Mouse (Mus musculus) urinary bladder, postnatal 4 days (tissue): ENCODE data around the gene Epc2.
"Not testable (repeated sequence)": the region's sequence is repeated elsewhere in the genome, so short reads cannot be mapped to it uniquely, and the experiment has no call there.

Source experiments
- DNase-seq, 2 experiments: peaks; one replicate each; pipeline ENCODE4 v3.0.0; 2021 to 2022; ENCODE audit warnings: low spot score in 2 of 2

Epc2 gene

GRCm38 (mm10) chr2:49471641-49472355, 20.5 kb downstream of the Epc2 start:
- DNase-seq: no peak

GRCm38 (mm10) chr2:49472443-49472842, 21.2 kb downstream of the Epc2 start:
- no peak for DNase-seq

- no peak for DNase-seq
Observed at GRCm38 (mm10) chr2:49482146-49482545, 30.9 kb downstream of the Epc2 start.

GRCm38 (mm10) chr2:49483382-49483781, 32.1 kb downstream of the Epc2 start:
- DNase-seq: no peak

- DNase-seq: no peak
Observed at GRCm38 (mm10) chr2:49501435-49501834, 50.1 kb downstream of the Epc2 start.

- no peak for DNase-seq
Observed at GRCm38 (mm10) chr2:49503596-49503995, 52.3 kb downstream of the Epc2 start.

GRCm38 (mm10) chr2:49505151-49505550, 53.9 kb downstream of the Epc2 start:
- not testable (repeated sequence) for DNase-seq

- no peak for DNase-seq
Observed at GRCm38 (mm10) chr2:49510832-49511231, 59.5 kb downstream of the Epc2 start.

GRCm38 (mm10) chr2:49516011-49516410, 64.7 kb downstream of the Epc2 start:
- DNase-seq: no peak

- DNase-seq: no peak
Observed at GRCm38 (mm10) chr2:49520409-49520808, 69.1 kb downstream of the Epc2 start.

GRCm38 (mm10) chr2:49520989-49521388, 69.7 kb downstream of the Epc2 start:
- DNase-seq: no peak

GRCm38 (mm10) chr2:49521564-49521963, 70.3 kb downstream of the Epc2 start:
- DNase-seq: no peak

- no peak for DNase-seq
Observed at GRCm38 (mm10) chr2:49522578-49522977, 71.3 kb downstream of the Epc2 start.

- no peak for DNase-seq
Observed at GRCm38 (mm10) chr2:49537147-49537546, 85.9 kb downstream of the Epc2 start.

GRCm38 (mm10) chr2:49538056-49538455, 86.8 kb downstream of the Epc2 start:
- no peak for DNase-seq

- no peak for DNase-seq
Observed at GRCm38 (mm10) chr2:49539745-49540144, 88.5 kb downstream of the Epc2 start.

GRCm38 (mm10) chr2:49547813-49548212, 96.5 kb downstream of the Epc2 start:
- DNase-seq: no peak

- no peak for DNase-seq
Observed at GRCm38 (mm10) chr2:49548492-49548891, 97.2 kb downstream of the Epc2 start.

- DNase-seq: no peak
Observed at GRCm38 (mm10) chr2:49553096-49553495, 101.8 kb downstream of the Epc2 start.

GRCm38 (mm10) chr2:49557339-49557738, 106.1 kb downstream of the Epc2 start:
- DNase-seq: no peak

GRCm38 (mm10) chr2:49558361-49558760, 107.1 kb downstream of the Epc2 start:
- DNase-seq: no peak

- no peak for DNase-seq
Observed at GRCm38 (mm10) chr2:49562688-49563350, 111.5 kb downstream of the Epc2 start.
